Mouse (Mus musculus) E14TG2a.4 (cell line): ENCODE measurements around the gene Polg.

Experiments used
- CTCF ChIP-seq: conservative IDR thresholded peaks from 2 replicates; pipeline ENCODE4 v1.5.1; 2014; ENCODE audit warnings: low read length
- NANOG ChIP-seq: IDR thresholded peaks from 2 replicates; pipeline ENCODE4 v1.6.1; 2014; ENCODE audit warnings: borderline replicate concordance, low read length, mixed read lengths
- POU5F1 ChIP-seq: IDR thresholded peaks from 2 replicates; pipeline ENCODE4 v1.6.1; 2014; ENCODE audit warnings: low read length, borderline replicate concordance

DNA sequence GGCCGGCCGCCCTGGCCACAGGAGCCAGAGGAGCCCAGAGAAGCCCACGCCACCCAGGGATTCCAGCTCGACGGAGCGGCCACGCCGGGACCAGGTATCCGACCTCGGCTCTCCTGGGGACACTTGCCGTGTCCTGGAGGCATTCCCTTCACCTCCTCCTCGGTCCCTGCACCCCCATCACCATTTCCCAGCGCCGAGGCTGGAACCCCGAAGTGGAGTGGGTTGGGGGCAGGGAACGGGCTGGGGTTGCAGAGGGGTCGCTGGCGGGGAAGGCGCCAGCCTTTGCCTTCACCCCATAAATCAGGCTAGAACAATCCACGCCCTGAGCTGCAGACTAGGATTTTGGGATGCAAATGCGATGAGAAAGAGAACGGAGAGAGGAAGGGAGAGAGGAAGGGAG is 39.2 kb upstream of the Polg start:
- no peak for TF ChIP-seq CTCF
- no peak for TF ChIP-seq POU5F1
- TF ChIP-seq NANOG, result no peak
